Comparison of ENCODE assay signal across 19 mouse cellular contexts in genomic region chr17:67027274-67027673, GRCm38 (mm10).
DNase-seq lines count a peak whose midpoint lies in the region; TF ChIP-seq lines count a peak whose summit lies in the region.
"Had no signal": no experiment of that assay in that cellular context is flagged by ENCODE, and none has a peak within 500 bp of the region (broad histone marks: within the 10 kb centered on the region; RNA-seq: fewer than 3 reads in every experiment).

No protein-coding gene starts in this region.

- no peak for TF ChIP-seq CTCF in heart, adult 2 months (IDR thresholded peaks at IDR 0.05)

- no peak for TF ChIP-seq POLR2A in heart, adult 2 months (IDR thresholded peaks at IDR 0.05; ENCODE audit: insufficient read depth, low read depth, low read length)

- H3K9ac ChIP-seq in heart, adult 2 months (ENCODE audit: low read depth, low read length): no peak overlapping the region

- no peaks in the 10 kb centered on the region; the same call in none of the 2 replicates for H3K79me2 ChIP-seq in heart, adult 2 months (replicated peaks; ENCODE audit: control insufficient read depth, insufficient read depth, low read length)

- H3K27ac ChIP-seq in heart, embryonic 10.5 days: no peak overlapping the region
- peak overlapping the region; percentile 45 for H3K27ac ChIP-seq in heart, adult 2 months

- peak; percentile 81 for DNase-seq in heart, adult 11 months
- no peak for DNase-seq in heart, embryonic 10.5 days (ENCODE audit: low spot score)
- peak; percentile 21 to 24 for DNase-seq in heart, adult 18-20 months
- DNase-seq in heart, postnatal 25 days (ENCODE audit: low spot score): no peak
- DNase-seq in heart, adult 2 months: peak in 1 of 2 experiments; percentile 11
- DNase-seq in heart, postnatal 10 days: no peak
- DNase-seq: adrenal gland, adult 2 months; adrenal gland, adult 8-10 months; adrenal gland, postnatal 10 days; adrenal gland, postnatal 14 days; adrenal gland, postnatal 25 days; adrenal gland, postnatal 36 days; B cell, adult 2 months; cerebellum, adult 11 months; cerebellum, adult 11-12 months; cerebellum, adult 18-20 months had no signal

- no peaks in the 10 kb centered on the region for H3K36me3 ChIP-seq in heart, embryonic 10.5 days
- H3K36me3 ChIP-seq in heart, adult 2 months (ENCODE audit: control insufficient read depth, insufficient read depth, low read length): peaks cover 22% of the 10 kb centered on the region
- H3K36me3 ChIP-seq: G1E had no signal

- H3K4me1 ChIP-seq in heart, embryonic 10.5 days: no peaks in the 10 kb centered on the region
- H3K4me1 ChIP-seq in heart, adult 2 months (ENCODE audit: control insufficient read depth, insufficient read depth, low read length): peaks cover 11% of the 10 kb centered on the region

- H3K27me3 ChIP-seq in heart, embryonic 10.5 days (ENCODE audit: insufficient read depth, poor library complexity, severe bottlenecking): no peaks in the 10 kb centered on the region
- no peaks in the 10 kb centered on the region for H3K27me3 ChIP-seq in heart, adult 2 months (ENCODE audit: control insufficient read depth, insufficient read depth, low read length)
- H3K27me3 ChIP-seq: CH12.LX, Patski had no signal

- intact Hi-C loops in heart, postnatal 25 days (cut with DNase I): no loop called here
- intact Hi-C loops in heart, adult 2 months (cut with DNase I): no loop called here
- intact Hi-C loops in heart, postnatal 10 days (cut with DNase I): no loop called here

- no peak overlapping the region for H3K4me3 ChIP-seq in heart, embryonic 10.5 days
- H3K4me3 ChIP-seq in heart, adult 2 months: no peak overlapping the region

- TF ChIP-seq EP300 in heart, adult 2 months (IDR thresholded peaks at IDR 0.05; ENCODE audit: insufficient read depth, low read depth, low read length): peak; percentile 83

- H3K9me3 ChIP-seq in heart, embryonic 10.5 days: no peaks in the 10 kb centered on the region

- WGBS in heart, embryonic 10.5 days: 84% methylated on average over 9 of the region's 9 CpGs
- 72% methylated on average over 9 of the region's 9 CpGs for WGBS in heart, adult 2 months

Comparison
In these comparisons a context has a peak if more than half of its experiments do, and no peak if none do; other contexts are left out.
1. DNase-seq: peak in heart, adult 11 months (single experiment) and heart, adult 18-20 months (2 of 2); none in heart, embryonic 10.5 days (single experiment), heart, postnatal 25 days (single experiment) and heart, postnatal 10 days (0 of 2).